Mouse (Mus musculus) lung, embryonic 16.5 days (tissue): Measurements from ENCODE around the gene Ephb2. TPM values are rescaled to one million over a fixed set of nuclear protein-coding genes. Genes with fewer than 3 reads are reported as not detected.

ENCODE experiments used
- ATAC-seq: fragments of 200-750 bp; cut with Nextera tagmentation; 2 replicates; pipeline ENCODE4 v1.8.0; 2017; ENCODE audit warnings: low read depth, mild to moderate bottlenecking, moderate library complexity
- H3K27ac ChIP-seq: fragments of 300-500 bp; sonication (generic); 2 replicates; pipeline ENCODE4 v1.5.1; 2014; ENCODE audit warnings: mild to moderate bottlenecking, control low read depth, low read length
- H3K27me3 ChIP-seq: fragments of 300-500 bp; sonication (generic); 2 replicates; pipeline ENCODE4 v1.6.1; 2014; ENCODE audit warnings: low read depth, low read length, mixed read lengths; ENCODE audit not compliant: control insufficient read depth, insufficient read depth
- H3K36me3 ChIP-seq: fragments of 300-500 bp; sonication (generic); 2 replicates; pipeline ENCODE4 v1.6.1; 2014; ENCODE audit warnings: low read length; ENCODE audit not compliant: control insufficient read depth, insufficient read depth
- H3K4me1 ChIP-seq: fragments of 300-500 bp; sonication (generic); replicated peaks from 2 replicates; pipeline ENCODE4 v1.6.1; 2014; ENCODE audit warnings: low read length, mixed read lengths; ENCODE audit not compliant: control insufficient read depth, insufficient read depth
- H3K4me2 ChIP-seq: fragments of 300-500 bp; sonication (generic); 2 replicates; pipeline ENCODE4 v1.6.1; 2014; ENCODE audit warnings: low read depth, low read length, control low read depth
- H3K4me3 ChIP-seq: fragments of 300-500 bp; sonication (generic); 2 replicates; pipeline ENCODE4 v1.5.1; 2014; ENCODE audit warnings: mild to moderate bottlenecking, low read length, control low read depth
- H3K9ac ChIP-seq: fragments of 300-500 bp; sonication (generic); 2 replicates; pipeline ENCODE4 v1.6.1; 2014; ENCODE audit warnings: low read length, control low read depth
- H3K9me3 ChIP-seq: fragments of 300-500 bp; sonication (generic); 2 replicates; pipeline ENCODE4 v1.6.1; 2016; ENCODE audit warnings: low read length; ENCODE audit not compliant: control insufficient read depth
- WGBS: fragments of 180-500 bp; shearing (Covaris S2); extraction: QIAGEN DNeasy Blood & Tissue Kit; methylation state at CpG from one replicate; pipeline ENCODE4 v1.1.7; 2014; 5-methylcytosine and 5-hydroxymethylcytosine counted together
- polyA plus RNA-seq: library from polyadenylated mRNA; unstranded; fragments of >200 nt; fragmentation: Nextera tagmentation; extraction: Ambion mirVana; gene quantifications from 2 replicates; pipeline ENCODE4 v1.2.1, GENCODE M21; 2015

The Ephb2 gene
- 1.5 and 1.6 TPM in 2 replicates for polyA plus RNA-seq

- peaks cover 42% of the 10 kb centered on the region for H3K27me3 ChIP-seq
- peaks cover 39% of the 10 kb centered on the region for H3K4me1 ChIP-seq
- peak; percentile 78 for ATAC-seq
Observed at GRCm38 (mm10) chr4:136835621-136836386, at the start of gene Ephb2. Gene Ephb2 (minus strand): TSS chr4:136835988.

GRCm38 (mm10) chr4:136878601-136879000, 42.8 kb upstream of the Ephb2 start:
- Histone ChIP-seq H3K4me2 (no peak overlapping the region), H3K4me1 (no peaks in the 10 kb centered on the region), H3K27ac (no peak overlapping the region), H3K27me3 (no peaks in the 10 kb centered on the region), H3K36me3 (no peaks in the 10 kb centered on the region), H3K9ac (no peak overlapping the region), H3K4me3 (no peak overlapping the region), H3K9me3 (no peaks in the 10 kb centered on the region)
- no peak for ATAC-seq
- WGBS: 18% methylated on average over 5 of the region's 5 CpGs

More at GRCm38 (mm10) chr4:136835621-136836386, at the start of gene Ephb2:
- WGBS: under 1% methylated on average over 66 of the region's 88 CpGs
- Histone ChIP-seq H3K4me2 (peak within 1 kb of the TSS; percentile 97), H3K27ac (peak within 1 kb of the TSS; percentile 82), H3K9me3 (no peaks in the 10 kb centered on the region), H3K9ac (peak within 1 kb of the TSS; percentile 76), H3K36me3 (no peaks in the 10 kb centered on the region), H3K4me3 (peak within 1 kb of the TSS; percentile 79)

- Histone ChIP-seq H3K27ac (no peak overlapping the region), H3K36me3 (no peaks in the 10 kb centered on the region), H3K4me1 (no peaks in the 10 kb centered on the region), H3K4me3 (no peak overlapping the region), H3K4me2 (no peak overlapping the region), H3K9ac (no peak overlapping the region), H3K27me3 (no peaks in the 10 kb centered on the region), H3K9me3 (no peaks in the 10 kb centered on the region)
- WGBS: 38% methylated on average over 8 of the region's 8 CpGs
- no peak for ATAC-seq
Observed at GRCm38 (mm10) chr4:136878171-136878570, 42.4 kb upstream of the Ephb2 start.

- ATAC-seq: no peak
- Histone ChIP-seq H3K27me3 (no peaks in the 10 kb centered on the region), H3K9me3 (no peaks in the 10 kb centered on the region), H3K27ac (no peak overlapping the region), H3K9ac (no peak overlapping the region), H3K36me3 (no peaks in the 10 kb centered on the region), H3K4me3 (no peak overlapping the region), H3K4me2 (no peak overlapping the region), H3K4me1 (no peaks in the 10 kb centered on the region)
- WGBS: 14% methylated on average over 7 of the region's 7 CpGs
Observed at GRCm38 (mm10) chr4:136876971-136877370, 41.2 kb upstream of the Ephb2 start.

GRCm38 (mm10) chr4:136875012-136875411, 39.2 kb upstream of the Ephb2 start:
- Histone ChIP-seq H3K27ac (no peak overlapping the region), H3K4me1 (no peaks in the 10 kb centered on the region), H3K4me2 (no peak overlapping the region), H3K9ac (no peak overlapping the region), H3K4me3 (no peak overlapping the region), H3K27me3 (no peaks in the 10 kb centered on the region), H3K36me3 (no peaks in the 10 kb centered on the region), H3K9me3 (no peaks in the 10 kb centered on the region)
- WGBS: 87% methylated on average over 14 of the region's 14 CpGs
- ATAC-seq: no peak

GRCm38 (mm10) chr4:136868371-136868770, 32.6 kb upstream of the Ephb2 start:
- no peak overlapping the region for H3K27ac ChIP-seq
- 55% methylated on average over 6 of the region's 6 CpGs for WGBS
- no peaks in the 10 kb centered on the region for H3K36me3 ChIP-seq
- ATAC-seq: no peak
- no peak overlapping the region for H3K4me2 ChIP-seq
- no peaks in the 10 kb centered on the region for H3K9me3 ChIP-seq
- H3K27me3 ChIP-seq: peaks cover 3% of the 10 kb centered on the region; the same call in 1 of the 2 replicates
- no peak overlapping the region for H3K4me3 ChIP-seq
- H3K9ac ChIP-seq: no peak overlapping the region
- H3K4me1 ChIP-seq: no peaks in the 10 kb centered on the region

- Histone ChIP-seq H3K4me1 (no peaks in the 10 kb centered on the region), H3K4me2 (no peak overlapping the region), H3K36me3 (no peaks in the 10 kb centered on the region), H3K9ac (no peak overlapping the region), H3K27ac (no peak overlapping the region), H3K4me3 (no peak overlapping the region), H3K9me3 (no peaks in the 10 kb centered on the region), H3K27me3 (peaks cover 6% of the 10 kb centered on the region; the same call in 1 of the 2 replicates)
- 8% methylated on average over 12 of the region's 12 CpGs for WGBS
- ATAC-seq: 0 out of 2 replicates have a peak, but pooled peaks have one; percentile 28
Observed at GRCm38 (mm10) chr4:136867690-136868345, 32.0 kb upstream of the Ephb2 start.

GRCm38 (mm10) chr4:136865531-136865930, 29.7 kb upstream of the Ephb2 start:
- Histone ChIP-seq H3K9ac (no peak overlapping the region), H3K4me2 (no peak overlapping the region), H3K27ac (no peak overlapping the region), H3K36me3 (no peaks in the 10 kb centered on the region), H3K9me3 (no peaks in the 10 kb centered on the region), H3K4me3 (no peak overlapping the region), H3K27me3 (peaks cover 6% of the 10 kb centered on the region), H3K4me1 (no peaks in the 10 kb centered on the region)
- no peak for ATAC-seq
- 64% methylated on average over 5 of the region's 5 CpGs for WGBS

GRCm38 (mm10) chr4:136864751-136865470, 29.1 kb upstream of the Ephb2 start:
- 10% methylated on average over 15 of the region's 15 CpGs for WGBS
- Histone ChIP-seq H3K4me3 (no peak overlapping the region), H3K36me3 (no peaks in the 10 kb centered on the region), H3K27ac (no peak overlapping the region), H3K9me3 (no peaks in the 10 kb centered on the region), H3K4me1 (no peaks in the 10 kb centered on the region), H3K9ac (no peak overlapping the region), H3K4me2 (no peak overlapping the region), H3K27me3 (peaks cover 6% of the 10 kb centered on the region)
- no peak for ATAC-seq
